Mouse (Mus musculus): ENCODE measurements around the gene Gmds.

DNA sequence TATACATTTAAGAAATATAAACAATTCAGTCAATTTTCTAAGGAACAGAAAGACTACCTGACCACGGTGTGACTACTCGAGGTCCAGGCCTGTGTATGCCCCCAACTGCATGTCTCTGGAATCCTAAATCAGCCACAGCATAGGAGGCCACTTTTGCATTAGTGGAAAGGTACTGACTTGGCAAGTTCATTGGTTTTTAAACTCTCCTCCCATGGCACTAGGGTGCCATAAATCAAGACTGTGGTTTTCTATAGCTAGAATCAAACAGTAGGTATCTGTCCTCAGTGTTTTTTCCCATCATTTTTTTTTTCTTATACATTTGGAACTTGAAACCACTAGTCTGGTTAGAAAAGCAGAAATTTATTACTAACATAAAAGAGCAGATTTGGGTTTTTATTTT lies 68.8 kb downstream of the Gmds start:
- no peak for TF ChIP-seq EP300 (IDR thresholded peaks at IDR 0.05; ENCODE audit: insufficient read depth, low read depth, low read length)
- TF ChIP-seq POLR2A (IDR thresholded peaks at IDR 0.05; ENCODE audit: insufficient read depth, low read length) = no peak

All from ES-Bruce4 (cell line).